Mouse (Mus musculus) small intestine, adult 2 months (tissue): Measurements from ENCODE around the gene Cpvl. TPM values are rescaled to one million over a fixed set of nuclear protein-coding genes. Genes with fewer than 3 reads are reported as not detected.

Experiments used
- H3K27ac ChIP-seq: fragments of 200-500 bp; 2 replicates; pipeline ENCODE4 v1.5.1; 2012; ENCODE audit warnings: low read depth, low read length, control low read depth, inconsistent platforms; ENCODE audit not compliant: insufficient read depth
- H3K27me3 ChIP-seq: fragments of 200-500 bp; 2 replicates; pipeline ENCODE4 v1.6.1; 2012; ENCODE audit warnings: mild to moderate bottlenecking, moderate library complexity, low read length, inconsistent platforms; ENCODE audit not compliant: control insufficient read depth, insufficient read depth
- H3K36me3 ChIP-seq: fragments of 200-500 bp; 2 replicates; pipeline ENCODE4 v1.6.1; 2012; ENCODE audit warnings: mild to moderate bottlenecking, low read length, control low read depth, inconsistent platforms; ENCODE audit not compliant: control insufficient read depth, insufficient read depth
- H3K4me1 ChIP-seq: fragments of 200-500 bp; 2 replicates; pipeline ENCODE4 v1.6.1; 2012; ENCODE audit warnings: low read length, inconsistent platforms, mixed read lengths; ENCODE audit not compliant: control insufficient read depth, insufficient read depth, insufficient read length
- H3K4me3 ChIP-seq: fragments of 200-500 bp; 2 replicates; pipeline ENCODE4 v1.5.1; 2012; ENCODE audit warnings: low read depth, mild to moderate bottlenecking, control low read depth, inconsistent platforms, low read length, moderate library complexity
- CTCF ChIP-seq: fragments of 200-500 bp; IDR thresholded peaks from 2 replicates; pipeline ENCODE4 v1.5.1; 2012; ENCODE audit warnings: low read depth, mild to moderate bottlenecking, control low read depth, inconsistent platforms, low read length, moderate library complexity, mixed read lengths; ENCODE audit not compliant: insufficient replicate concordance, insufficient read length; ENCODE audit errors: extremely low read depth
- POLR2A ChIP-seq: fragments of 200-500 bp; IDR thresholded peaks from 2 replicates; pipeline ENCODE4 v1.6.1; 2012; ENCODE audit warnings: low read depth, mild to moderate bottlenecking, control low read depth, inconsistent platforms, low read length, moderate library complexity
- WGBS: fragments of 180-500 bp; shearing (Covaris S2); methylation state at CpG from one replicate; pipeline ENCODE4 v1.1.7; 2018; 5-methylcytosine and 5-hydroxymethylcytosine counted together
- polyA plus RNA-seq: library from polyadenylated mRNA; depleted of rRNA; stranded (reverse); fragments of >200 nt; gene quantifications from 2 replicates; pipeline ENCODE4 v1.2.3, GENCODE M21; 2012

Cpvl gene
- polyA plus RNA-seq, 1 experiment = 0.10 TPM

- H3K27ac ChIP-seq = no peak overlapping the region
- WGBS = 62% methylated on average over 3 of the region's 3 CpGs
- TF ChIP-seq POLR2A = no peak
- no peak for TF ChIP-seq CTCF
- H3K36me3 ChIP-seq = no peaks in the 10 kb centered on the region
- H3K4me1 ChIP-seq = peaks cover 14% of the 10 kb centered on the region; the same call in 1 of the 2 replicates
- no peak overlapping the region for H3K4me3 ChIP-seq
- H3K27me3 ChIP-seq = no peaks in the 10 kb centered on the region
These were observed 39.5 kb downstream of the Cpvl start for GRCm38 (mm10) chr6:53938942-53939341.

- 46% methylated on average over 15 of the region's 15 CpGs for WGBS
- Histone ChIP-seq H3K4me3 (no peak overlapping the region), H3K36me3 (no peaks in the 10 kb centered on the region), H3K27ac (0 out of 2 replicates have a peak overlapping the region, but pooled peaks have one; percentile 7), H3K27me3 (no peaks in the 10 kb centered on the region), H3K4me1 (peaks cover 14% of the 10 kb centered on the region; the same call in 1 of the 2 replicates)
- TF ChIP-seq CTCF (no peak), POLR2A (no peak)
These were observed 41.0 kb downstream of the Cpvl start for GRCm38 (mm10) chr6:53937143-53938134.

DNA sequence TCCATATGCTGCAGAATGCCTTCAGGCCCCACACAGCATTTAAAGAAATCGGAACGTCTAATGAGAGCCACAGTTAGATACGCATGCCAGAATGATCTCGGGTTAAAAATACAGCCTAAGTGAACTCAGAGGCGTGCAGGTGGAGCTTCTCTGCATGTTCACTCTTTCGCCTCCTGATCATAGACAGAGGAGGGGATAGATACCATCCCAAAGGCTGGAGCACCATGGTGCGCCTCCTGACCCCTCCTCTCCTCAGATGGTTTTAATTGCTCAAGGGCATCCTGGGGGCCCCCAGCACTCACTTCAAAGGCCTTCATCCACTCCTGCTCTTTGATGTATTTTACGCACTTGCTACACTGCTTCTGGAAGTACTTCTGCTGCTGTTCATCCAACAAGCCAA, 46.9 kb downstream of the Cpvl start:
- Histone ChIP-seq H3K27me3 (no peaks in the 10 kb centered on the region), H3K4me1 (no peaks in the 10 kb centered on the region), H3K27ac (no peak overlapping the region), H3K4me3 (no peak overlapping the region), H3K36me3 (no peaks in the 10 kb centered on the region)
- TF ChIP-seq CTCF = no peak
- TF ChIP-seq POLR2A = no peak
- 63% methylated on average over 8 of the region's 8 CpGs for WGBS

DNA sequence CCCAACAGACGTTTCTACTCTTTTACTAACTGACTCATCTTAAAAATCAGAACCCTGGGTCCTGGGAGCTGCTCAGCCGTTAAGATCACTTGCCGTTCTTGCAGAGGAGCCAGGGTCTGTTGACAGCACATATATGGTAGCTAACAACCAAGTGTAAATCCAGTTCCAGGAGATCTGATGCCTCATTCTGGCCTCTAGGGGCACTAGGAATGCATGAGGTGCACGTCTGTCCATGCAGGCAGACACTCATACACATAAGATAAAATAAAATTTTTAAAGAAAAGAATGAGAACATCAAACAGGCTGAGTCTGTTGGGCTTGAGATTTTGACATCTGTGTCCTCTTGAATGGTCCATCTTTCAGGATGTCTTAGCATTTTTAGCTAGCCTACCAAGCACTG, 48.6 kb downstream of the Cpvl start:
- Histone ChIP-seq H3K4me3 (no peak overlapping the region), H3K27ac (no peak overlapping the region), H3K36me3 (no peaks in the 10 kb centered on the region), H3K4me1 (no peaks in the 10 kb centered on the region), H3K27me3 (no peaks in the 10 kb centered on the region)
- TF ChIP-seq POLR2A (no peak), CTCF (peak; percentile 37; the same call in 1 of the 2 replicates)
- WGBS = 74% methylated on average over 4 of the region's 4 CpGs

DNA sequence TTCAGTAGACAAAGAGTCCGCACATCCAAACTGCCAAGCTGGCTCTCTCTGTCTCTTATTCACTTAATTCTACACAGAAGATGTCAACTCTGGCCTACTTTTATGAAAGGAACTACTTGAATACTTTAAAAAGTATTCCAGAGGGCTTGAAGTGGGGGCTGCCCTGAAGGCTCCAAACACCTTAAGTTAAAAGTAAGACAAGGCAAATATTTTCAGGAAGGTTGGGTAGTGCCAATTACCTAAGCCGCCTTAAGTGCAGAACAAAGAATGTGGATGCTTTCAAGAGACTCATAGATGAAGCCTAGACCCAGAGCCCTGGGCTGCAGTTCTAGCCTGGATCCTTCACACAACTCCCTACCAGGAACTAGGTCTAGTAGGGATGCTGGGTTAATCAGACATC, 52.3 kb downstream of the Cpvl start:
- TF ChIP-seq CTCF (no peak), POLR2A (no peak)
- no peaks in the 10 kb centered on the region for H3K36me3 ChIP-seq
- H3K27ac ChIP-seq = no peak overlapping the region
- no peak overlapping the region for H3K4me3 ChIP-seq
- 92% methylated on average over 2 of the region's 2 CpGs for WGBS
- H3K27me3 ChIP-seq = no peaks in the 10 kb centered on the region
- no peaks in the 10 kb centered on the region for H3K4me1 ChIP-seq

DNA sequence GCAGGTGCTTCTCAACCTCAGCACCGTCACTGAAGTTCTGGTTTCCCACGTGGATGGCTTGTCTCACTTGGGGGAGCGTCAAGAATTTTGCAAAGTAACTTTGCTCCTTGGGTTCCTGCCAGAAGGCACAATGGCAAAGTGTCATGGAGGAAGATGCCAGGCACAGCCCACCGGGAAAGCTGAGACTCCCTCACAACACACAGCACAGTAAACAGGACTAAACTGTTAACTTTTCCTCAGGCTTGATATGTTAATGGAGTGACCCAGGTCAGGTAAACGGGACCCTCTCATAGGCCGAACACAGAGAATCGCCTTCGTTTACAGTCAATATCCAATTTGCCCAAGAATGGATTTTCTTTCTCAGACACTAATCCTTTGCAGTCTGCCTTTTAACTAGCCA, 53.3 kb downstream of the Cpvl start:
- Histone ChIP-seq H3K36me3 (no peaks in the 10 kb centered on the region), H3K4me1 (no peaks in the 10 kb centered on the region), H3K4me3 (no peak overlapping the region), H3K27me3 (no peaks in the 10 kb centered on the region), H3K27ac (no peak overlapping the region)
- 73% methylated on average over 8 of the region's 8 CpGs for WGBS
- TF ChIP-seq CTCF = no peak
- no peak for TF ChIP-seq POLR2A

- no peak overlapping the region for H3K27ac ChIP-seq
- H3K36me3 ChIP-seq = no peaks in the 10 kb centered on the region
- no peaks in the 10 kb centered on the region for H3K27me3 ChIP-seq
- no peak overlapping the region for H3K4me3 ChIP-seq
- WGBS = 82% methylated on average over 7 of the region's 7 CpGs
- TF ChIP-seq POLR2A (no peak), CTCF (no peak)
- no peaks in the 10 kb centered on the region for H3K4me1 ChIP-seq
These were observed 58.4 kb downstream of the Cpvl start for GRCm38 (mm10) chr6:53920041-53920440.
